Comparison of ENCODE assay signal across 28 mouse cellular contexts in genomic region chr4:59824860-59825259, GRCm38 (mm10). TPM values are rescaled to one million over a fixed set of nuclear protein-coding genes. Genes with fewer than 3 reads are reported as not detected.
DNase-seq lines count a peak whose midpoint lies in the region; ATAC-seq and TF ChIP-seq lines count a peak whose summit lies in the region.
"Had no signal": no experiment of that assay in that cellular context is flagged by ENCODE, and none has a peak within 500 bp of the region (broad histone marks: within the 10 kb centered on the region; RNA-seq: fewer than 3 reads in every experiment).

No protein-coding gene starts in this region.

- H3K9ac ChIP-seq in forebrain, embryonic 16.5 days (replicated peaks; ENCODE audit: low read depth, low read length): no peak overlapping the region
- H3K9ac ChIP-seq: forebrain, embryonic 15.5 days; liver, embryonic 14.5 days; midbrain, embryonic 13.5 days; neural tube, embryonic 15.5 days had no signal

- no peak for TF ChIP-seq CTCF in layer of hippocampus, adult 2 months (conservative IDR thresholded peaks at IDR 0.05)
- TF ChIP-seq CTCF in thymus, adult 2 months (IDR thresholded peaks at IDR 0.05; ENCODE audit: borderline replicate concordance, control insufficient read depth, extremely low read depth, insufficient read depth, low read length, poor library complexity): no peak

- no peak for ATAC-seq in forebrain, embryonic 16.5 days
- ATAC-seq: intestine, embryonic 16.5 days; midbrain, embryonic 13.5 days; Patski had no signal

- 37% methylated on average over 5 of the region's 5 CpGs for WGBS in thymus, adult 2 months
- WGBS in forebrain, embryonic 16.5 days: 98% methylated on average over 5 of the region's 5 CpGs

- no peaks in the 10 kb centered on the region for H3K36me3 ChIP-seq in thymus, adult 2 months (ENCODE audit: control insufficient read depth, insufficient read depth, low read length)
- no peaks in the 10 kb centered on the region for H3K36me3 ChIP-seq in forebrain, embryonic 16.5 days (ENCODE audit: control insufficient read depth, insufficient read depth)
- H3K36me3 ChIP-seq: forebrain, embryonic 15.5 days; heart, embryonic 13.5 days; midbrain, embryonic 13.5 days; neural tube, embryonic 15.5 days had no signal

- H3K4me1 ChIP-seq in thymus, adult 2 months (replicated peaks; ENCODE audit: control insufficient read depth, insufficient read depth, low read length): peaks cover 27% of the 10 kb centered on the region
- H3K4me1 ChIP-seq in forebrain, embryonic 16.5 days (replicated peaks; ENCODE audit: control insufficient read depth, insufficient read depth, low read length): peaks cover 6% of the 10 kb centered on the region

- peak overlapping the region; percentile 73 for H3K27ac ChIP-seq in layer of hippocampus, adult 2 months
- peak overlapping the region; percentile 88 for H3K27ac ChIP-seq in thymus, adult 2 months (ENCODE audit: control insufficient read depth, insufficient read depth, low read length)
- H3K27ac ChIP-seq in forebrain, embryonic 16.5 days (ENCODE audit: low read length): no peak overlapping the region
- H3K27ac ChIP-seq: forebrain, embryonic 15.5 days; gastrocnemius, adult 2 months; heart, adult 2 months; heart, embryonic 13.5 days; hindbrain, embryonic 10.5 days; liver, embryonic 14.5 days; macrophage; midbrain, embryonic 13.5 days; neural tube, embryonic 15.5 days; stomach, postnatal 0 days had no signal

- no peak overlapping the region for H3K4me2 ChIP-seq in forebrain, embryonic 16.5 days (ENCODE audit: low read length)
- H3K4me2 ChIP-seq: forebrain, embryonic 15.5 days; heart, embryonic 13.5 days; midbrain, embryonic 13.5 days; neural tube, embryonic 15.5 days had no signal

- no peak for DNase-seq in layer of hippocampus, adult 2 months (ENCODE audit: low spot score in 2 of 2)
- no peak for DNase-seq in layer of hippocampus, postnatal 14 days (ENCODE audit: low spot score in 2 of 2)
- DNase-seq in T-cell, adult 2 months (ENCODE audit: low spot score): peak; percentile 9
- DNase-seq in thymus, adult 2 months: peak; percentile 37
- peak; percentile 36 to 56 for DNase-seq in thymus, postnatal 36 days
- DNase-seq in cerebellum, adult 18-20 months: no peak
- DNase-seq in natural killer cell, adult 2 months (ENCODE audit: low spot score in 2 of 2): no peak
- DNase-seq: gastrocnemius, adult 2 months; heart, postnatal 14 days; kidney, adult 9 months; kidney, postnatal 10 days; lung, adult 2 months; lung, postnatal 10 days; retina, postnatal 1 day; right cerebral cortex, postnatal 25 days had no signal

- no peak overlapping the region for H3K4me3 ChIP-seq in layer of hippocampus, adult 2 months
- no peak overlapping the region for H3K4me3 ChIP-seq in thymus, adult 2 months (ENCODE audit: control insufficient read depth, insufficient read depth, low read length)
- H3K4me3 ChIP-seq in forebrain, embryonic 16.5 days (replicated peaks; ENCODE audit: low read length): no peak overlapping the region
- H3K4me3 ChIP-seq: forebrain, embryonic 15.5 days; gastrocnemius, adult 2 months; heart, adult 2 months; heart, embryonic 13.5 days; hindbrain, embryonic 10.5 days; midbrain, embryonic 13.5 days; neural tube, embryonic 15.5 days had no signal

- 0 out of 2 replicates have a peak, but pooled peaks have one; percentile 32 for TF ChIP-seq POLR2A in thymus, adult 2 months (IDR thresholded peaks at IDR 0.05; ENCODE audit: control insufficient read depth, extremely low read depth, insufficient read depth, low read length, poor library complexity)

- H3K27me3 ChIP-seq in thymus, adult 2 months (ENCODE audit: control insufficient read depth, insufficient read depth, low read length): no peaks in the 10 kb centered on the region
- no peaks in the 10 kb centered on the region for H3K27me3 ChIP-seq in forebrain, embryonic 16.5 days (replicated peaks; ENCODE audit: control insufficient read depth, insufficient read depth, low read length)
- H3K27me3 ChIP-seq: forebrain, embryonic 15.5 days; heart, embryonic 13.5 days; midbrain, embryonic 13.5 days; neural tube, embryonic 15.5 days; Patski had no signal

- H3K9me3 ChIP-seq in forebrain, embryonic 16.5 days (ENCODE audit: control insufficient read depth, low read length): no peaks in the 10 kb centered on the region
- H3K9me3 ChIP-seq: forebrain, embryonic 15.5 days; G1E; heart, embryonic 13.5 days; hindbrain, embryonic 10.5 days; midbrain, embryonic 13.5 days; neural tube, embryonic 15.5 days had no signal

RNA-seq across cellular contexts. Expression of gene Snx30, which starts 19.2 kb away (rescaled TPM):
- 10 to 100 TPM; 40.3 to 44.6 TPM for total RNA-seq in layer of hippocampus, adult 2 months (2021)
- total RNA-seq in layer of hippocampus, postnatal 14 days (2021): 10 to 100 TPM; 46.4 to 46.9 TPM
- 6.1 and 7.8 TPM in 2 replicates for polyA plus RNA-seq in thymus, adult 2 months (2012; rRNA removed)
- 8.5 and 8.9 TPM in 2 replicates for polyA plus RNA-seq in forebrain, embryonic 16.5 days (2015; fragmentation: Nextera tagmentation; extraction: Ambion mirVana)

RNA-seq across cellular contexts. Expression of gene Inip, which starts 23.5 kb away (rescaled TPM):
- 10 to 100 TPM; 23.6 to 25.6 TPM for total RNA-seq in layer of hippocampus, adult 2 months (2021)
- 10 to 100 TPM; 20.2 to 22.7 TPM for total RNA-seq in layer of hippocampus, postnatal 14 days (2021)
- 26.7 and 27.8 TPM in 2 replicates for polyA plus RNA-seq in thymus, adult 2 months (2012; rRNA removed)
- 73.6 and 81.3 TPM in 2 replicates for polyA plus RNA-seq in forebrain, embryonic 16.5 days (2015; fragmentation: Nextera tagmentation; extraction: Ambion mirVana)

Comparison
In these comparisons a context has a peak if more than half of its experiments do, and no peak if none do; other contexts are left out.
1. DNase-seq: peak in T-cell, adult 2 months (single experiment), thymus, adult 2 months (single experiment) and thymus, postnatal 36 days (2 of 2); none in layer of hippocampus, adult 2 months (0 of 2), layer of hippocampus, postnatal 14 days (0 of 2), cerebellum, adult 18-20 months (0 of 2) and natural killer cell, adult 2 months (0 of 2).